Mouse (Mus musculus) intestine, postnatal 0 days (tissue): ENCODE results near the gene Gpr37l1. TPM values are rescaled to one million over a fixed set of nuclear protein-coding genes. Genes with fewer than 3 reads are reported as not detected.
A peak's percentile ranks its signal among the peaks of the same experiment; 100 is the strongest.

ENCODE experiments used
- ATAC-seq: fragments of 200-750 bp; cut with Nextera tagmentation; 2 replicates; pipeline ENCODE4 v1.8.0; 2017; ENCODE audit warnings: mild to moderate bottlenecking, moderate TSS enrichment, moderate library complexity
- H3K27ac ChIP-seq: fragments of 300-500 bp; sonication (generic); 2 replicates; pipeline ENCODE4 v1.5.1; 2014; ENCODE audit warnings: mild to moderate bottlenecking, low read depth, low read length, moderate library complexity
- H3K27me3 ChIP-seq: fragments of 300-500 bp; sonication (generic); replicated peaks from 2 replicates; pipeline ENCODE4 v1.6.1; 2014; ENCODE audit warnings: low read length, mixed read lengths; ENCODE audit not compliant: control insufficient read depth, insufficient read depth
- H3K36me3 ChIP-seq: fragments of 300-500 bp; sonication (generic); 2 replicates; pipeline ENCODE4 v1.6.1; 2014; ENCODE audit warnings: mild to moderate bottlenecking, moderate library complexity; ENCODE audit not compliant: control insufficient read depth, insufficient read depth
- H3K4me1 ChIP-seq: fragments of 300-500 bp; sonication (generic); replicated peaks from 2 replicates; pipeline ENCODE4 v1.6.1; 2014; ENCODE audit warnings: antibody characterized with exemption, low read length, mixed read lengths; ENCODE audit not compliant: control insufficient read depth, insufficient read depth
- H3K4me2 ChIP-seq: fragments of 300-500 bp; sonication (generic); replicated peaks from 2 replicates; pipeline ENCODE4 v1.6.1; 2014; ENCODE audit warnings: low read depth, mild to moderate bottlenecking, moderate library complexity
- H3K4me3 ChIP-seq: fragments of 300-500 bp; sonication (generic); 2 replicates; pipeline ENCODE4 v1.5.1; 2014; ENCODE audit warnings: low read depth, low read length
- H3K9ac ChIP-seq: fragments of 300-500 bp; sonication (generic); 2 replicates; pipeline ENCODE4 v1.6.1; 2014; ENCODE audit warnings: mild to moderate bottlenecking, low read depth, low read length
- H3K9me3 ChIP-seq: fragments of 300-500 bp; sonication (generic); 2 replicates; pipeline ENCODE4 v1.6.1; 2016; ENCODE audit warnings: mixed run types; ENCODE audit not compliant: control insufficient read depth
- CTCF ChIP-seq: sonication (generic); IDR thresholded peaks from 2 replicates; pipeline ENCODE4 v1.5.1; 2016; ENCODE audit warnings: low read depth, mild to moderate bottlenecking, control low read depth, antibody characterized with exemption, moderate library complexity
- WGBS: fragments of 180-500 bp; shearing (Covaris S2); extraction: QIAGEN DNeasy Blood & Tissue Kit; methylation state at CpG from one replicate; pipeline ENCODE4 v1.1.7; 2014; 5-methylcytosine and 5-hydroxymethylcytosine counted together
- polyA plus RNA-seq: library from polyadenylated mRNA; unstranded; fragments of >200 nt; fragmentation: Nextera tagmentation; extraction: Ambion mirVana; gene quantifications from 2 replicates; pipeline ENCODE4 v1.2.1, GENCODE M21; 2015

Gpr37l1 gene
- polyA plus RNA-seq = 1.7 and 2.0 TPM in 2 replicates

GRCm38 (mm10) chr1:135167435-135167834, at the start of gene Gpr37l1:
Gpr37l1 (minus strand) TSS chr1:135167681.
- ATAC-seq = no peak
- 75% methylated on average over 11 of the region's 11 CpGs for WGBS
- Histone ChIP-seq H3K9ac (no peak within 1 kb of the TSS), H3K9me3 (no peaks in the 10 kb centered on the region), H3K4me2 (no peak within 1 kb of the TSS), H3K36me3 (no peaks in the 10 kb centered on the region), H3K27me3 (no peaks in the 10 kb centered on the region), H3K4me1 (peaks cover 9% of the 10 kb centered on the region; the same call in 1 of the 2 replicates), H3K4me3 (no peak within 1 kb of the TSS), H3K27ac (no peak within 1 kb of the TSS)
- TF ChIP-seq CTCF = peak; percentile 47

DNA sequence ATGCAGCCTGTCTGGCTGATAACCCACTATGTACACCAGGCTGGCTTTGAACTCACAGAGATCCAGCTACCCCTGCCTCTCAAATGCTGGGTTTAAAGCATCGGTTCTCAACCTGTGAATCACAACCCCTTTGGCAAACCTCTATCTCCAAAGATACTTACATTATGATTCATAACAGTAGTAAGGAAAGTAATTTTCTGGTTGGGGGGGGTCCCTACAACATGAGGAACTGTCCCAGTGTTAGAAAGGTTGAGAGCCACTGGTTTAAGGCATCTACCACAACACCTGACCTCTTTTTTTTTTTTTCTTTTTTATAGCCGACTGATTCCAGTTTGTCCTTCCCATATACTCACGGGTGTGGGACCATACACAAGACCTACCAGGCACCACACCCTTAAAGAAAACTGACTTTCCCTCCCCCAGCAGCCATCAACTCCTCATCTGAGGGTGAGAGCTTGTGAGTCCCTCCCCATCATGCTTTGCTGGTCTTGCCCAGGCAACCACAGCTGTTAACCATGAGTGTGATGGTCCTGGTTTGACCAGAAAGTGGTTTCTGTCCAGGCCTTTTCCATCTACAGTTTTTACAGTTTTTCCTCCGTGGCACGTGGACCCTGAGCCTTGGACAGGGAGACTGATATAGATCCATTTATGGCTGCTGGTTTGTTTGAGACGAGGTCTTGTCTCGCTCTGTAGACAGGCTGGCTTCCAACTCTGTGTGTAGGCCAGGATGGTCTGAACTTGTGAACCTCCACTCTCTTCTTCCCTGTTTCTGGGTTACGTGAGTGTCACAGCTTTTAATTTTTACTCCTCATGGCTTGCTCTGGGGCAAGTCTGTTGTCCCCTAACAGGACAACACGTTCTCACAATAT, 46.5 kb upstream of the Gpr37l1 start:
- no peak for TF ChIP-seq CTCF
- Histone ChIP-seq H3K4me1 (0 out of 2 replicates have a peak, but pooled peaks cover 11% of the 10 kb centered on the region), H3K4me2 (no peak overlapping the region), H3K36me3 (no peaks in the 10 kb centered on the region), H3K9me3 (no peaks in the 10 kb centered on the region), H3K4me3 (no peak overlapping the region), H3K9ac (no peak overlapping the region), H3K27me3 (no peaks in the 10 kb centered on the region), H3K27ac (no peak overlapping the region)
- 54% methylated on average over 9 of the region's 9 CpGs for WGBS
- ATAC-seq = peak; percentile 64; the same call in 1 of the 2 replicates

- H3K4me3 ChIP-seq = no peak overlapping the region
- H3K36me3 ChIP-seq = no peaks in the 10 kb centered on the region
- no peaks in the 10 kb centered on the region for H3K27me3 ChIP-seq
- H3K9ac ChIP-seq = no peak overlapping the region
- H3K4me1 ChIP-seq = 0 out of 2 replicates have a peak, but pooled peaks cover 7% of the 10 kb centered on the region
- H3K9me3 ChIP-seq = no peaks in the 10 kb centered on the region
- H3K27ac ChIP-seq = no peak overlapping the region
- H3K4me2 ChIP-seq = no peak overlapping the region
- 27% methylated on average over 5 of the region's 5 CpGs for WGBS
- TF ChIP-seq CTCF = no peak
- no peak for ATAC-seq
Measured at GRCm38 (mm10) chr1:135210421-135210820, 42.9 kb upstream of the Gpr37l1 start.

DNA sequence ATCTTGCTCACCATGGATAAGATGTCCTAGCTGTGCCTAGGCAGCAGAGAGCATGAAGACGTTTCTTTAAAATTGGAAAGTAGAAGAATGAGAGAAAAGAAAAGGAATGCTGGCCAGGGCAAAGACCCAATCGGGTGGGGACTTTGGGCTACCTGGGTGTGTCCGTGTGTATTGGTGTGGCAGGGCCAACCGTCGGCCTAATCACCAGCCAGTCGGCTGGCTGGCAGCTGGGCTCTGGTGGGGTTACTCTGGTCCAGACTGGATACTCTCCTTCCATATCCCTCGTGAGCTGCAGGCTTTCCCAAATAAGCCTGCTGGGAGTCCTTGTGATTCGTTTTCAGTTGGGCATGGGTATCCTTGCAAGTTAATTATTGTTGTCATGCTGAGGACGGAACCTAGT, 41.2 kb upstream of the Gpr37l1 start:
- Histone ChIP-seq H3K9me3 (no peaks in the 10 kb centered on the region), H3K36me3 (no peaks in the 10 kb centered on the region), H3K4me1 (0 out of 2 replicates have a peak, but pooled peaks cover 7% of the 10 kb centered on the region), H3K27ac (no peak overlapping the region), H3K27me3 (no peaks in the 10 kb centered on the region), H3K9ac (no peak overlapping the region), H3K4me2 (peak overlapping the region; percentile 3), H3K4me3 (no peak overlapping the region)
- no peak for TF ChIP-seq CTCF
- 31% methylated on average over 9 of the region's 9 CpGs for WGBS
- peak; percentile 50 for ATAC-seq

- no peaks in the 10 kb centered on the region for H3K27me3 ChIP-seq
- no peak overlapping the region for H3K4me2 ChIP-seq
- H3K4me1 ChIP-seq = 0 out of 2 replicates have a peak, but pooled peaks cover 7% of the 10 kb centered on the region
- H3K9me3 ChIP-seq = no peaks in the 10 kb centered on the region
- no peak overlapping the region for H3K4me3 ChIP-seq
- 84% methylated on average over 14 of the region's 14 CpGs for WGBS
- no peaks in the 10 kb centered on the region for H3K36me3 ChIP-seq
- ATAC-seq = no peak
- no peak overlapping the region for H3K27ac ChIP-seq
- no peak overlapping the region for H3K9ac ChIP-seq
- no peak for TF ChIP-seq CTCF
Measured at GRCm38 (mm10) chr1:135206586-135207339, 39.3 kb upstream of the Gpr37l1 start.

DNA sequence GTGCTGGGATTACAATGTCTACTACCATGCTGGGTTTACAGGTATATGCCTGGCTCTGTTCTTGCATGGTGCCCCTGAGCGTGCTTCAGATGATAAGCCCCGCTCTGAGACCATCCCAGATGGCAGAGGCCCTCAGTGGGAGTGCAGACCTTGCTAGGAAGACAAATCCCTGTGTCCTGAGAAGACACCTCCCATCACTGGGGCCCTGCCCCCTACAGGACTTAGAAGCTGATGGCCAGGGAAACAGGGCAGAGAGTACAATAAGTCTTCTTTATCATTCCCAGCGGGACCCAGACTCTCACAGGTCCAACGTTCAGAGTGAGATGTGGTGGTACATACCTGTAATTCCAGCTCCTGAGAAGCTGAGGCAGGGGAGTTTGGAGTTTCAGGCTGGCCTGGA, 37.8 kb upstream of the Gpr37l1 start:
- Histone ChIP-seq H3K4me2 (peak overlapping the region; percentile 7; the same call in 1 of the 2 replicates), H3K4me1 (0 out of 2 replicates have a peak, but pooled peaks cover 7% of the 10 kb centered on the region), H3K9ac (no peak overlapping the region), H3K4me3 (no peak overlapping the region), H3K36me3 (no peaks in the 10 kb centered on the region), H3K9me3 (no peaks in the 10 kb centered on the region), H3K27ac (peak overlapping the region; percentile 54; the same call in 1 of the 2 replicates), H3K27me3 (no peaks in the 10 kb centered on the region)
- WGBS = 30% methylated on average over 4 of the region's 4 CpGs
- ATAC-seq = peak; percentile 35
- peak; percentile 44 for TF ChIP-seq CTCF
